Mouse (Mus musculus) embryonic facial prominence, embryonic 10.5 days (tissue): ENCODE results near the gene 4933402J07Rik. TPM values are rescaled to one million over a fixed set of nuclear protein-coding genes. Genes with fewer than 3 reads are reported as not detected.

Experiments
- DNase-seq: peaks from one replicate; pipeline ENCODE4 v3.0.0-alpha.2; 2017; ENCODE audit warnings: low spot score
- H3K27ac ChIP-seq: fragments of 300-500 bp; sonication (generic); replicated peaks from 2 replicates; pipeline ENCODE4 v1.5.1; 2016; ENCODE audit warnings: mild to moderate bottlenecking
- H3K27me3 ChIP-seq: fragments of 300-500 bp; sonication (generic); replicated peaks from 2 replicates; pipeline ENCODE4 v1.6.1; 2016; ENCODE audit warnings: low read depth, mild to moderate bottlenecking; ENCODE audit not compliant: poor library complexity, severe bottlenecking
- H3K36me3 ChIP-seq: fragments of 300-500 bp; sonication (generic); replicated peaks from 2 replicates; pipeline ENCODE4 v1.6.1; 2016; ENCODE audit warnings: mild to moderate bottlenecking, moderate library complexity
- H3K4me1 ChIP-seq: fragments of 300-500 bp; sonication (generic); 2 replicates; pipeline ENCODE4 v1.6.1; 2016
- H3K4me3 ChIP-seq: fragments of 300-500 bp; sonication (generic); 2 replicates; pipeline ENCODE4 v1.5.1; 2016; ENCODE audit warnings: mild to moderate bottlenecking, moderate library complexity
- H3K9me3 ChIP-seq: fragments of 300-500 bp; sonication (generic); 2 replicates; pipeline ENCODE4 v1.6.1; 2016; ENCODE audit warnings: mild to moderate bottlenecking
- WGBS: fragments of 180-500 bp; shearing (Covaris S2); methylation state at CpG from one replicate; pipeline ENCODE4 v1.1.7; 2016; 5-methylcytosine and 5-hydroxymethylcytosine counted together
- polyA plus RNA-seq: library from polyadenylated mRNA; unstranded; fragments of >200 nt; fragmentation: Nextera tagmentation; extraction: Ambion mirVana; gene quantifications from 2 replicates; pipeline ENCODE4 v1.2.1, GENCODE M21; 2016

The 4933402J07Rik gene
- polyA plus RNA-seq, 1 experiment from 2014 or later = not detected

DNA sequence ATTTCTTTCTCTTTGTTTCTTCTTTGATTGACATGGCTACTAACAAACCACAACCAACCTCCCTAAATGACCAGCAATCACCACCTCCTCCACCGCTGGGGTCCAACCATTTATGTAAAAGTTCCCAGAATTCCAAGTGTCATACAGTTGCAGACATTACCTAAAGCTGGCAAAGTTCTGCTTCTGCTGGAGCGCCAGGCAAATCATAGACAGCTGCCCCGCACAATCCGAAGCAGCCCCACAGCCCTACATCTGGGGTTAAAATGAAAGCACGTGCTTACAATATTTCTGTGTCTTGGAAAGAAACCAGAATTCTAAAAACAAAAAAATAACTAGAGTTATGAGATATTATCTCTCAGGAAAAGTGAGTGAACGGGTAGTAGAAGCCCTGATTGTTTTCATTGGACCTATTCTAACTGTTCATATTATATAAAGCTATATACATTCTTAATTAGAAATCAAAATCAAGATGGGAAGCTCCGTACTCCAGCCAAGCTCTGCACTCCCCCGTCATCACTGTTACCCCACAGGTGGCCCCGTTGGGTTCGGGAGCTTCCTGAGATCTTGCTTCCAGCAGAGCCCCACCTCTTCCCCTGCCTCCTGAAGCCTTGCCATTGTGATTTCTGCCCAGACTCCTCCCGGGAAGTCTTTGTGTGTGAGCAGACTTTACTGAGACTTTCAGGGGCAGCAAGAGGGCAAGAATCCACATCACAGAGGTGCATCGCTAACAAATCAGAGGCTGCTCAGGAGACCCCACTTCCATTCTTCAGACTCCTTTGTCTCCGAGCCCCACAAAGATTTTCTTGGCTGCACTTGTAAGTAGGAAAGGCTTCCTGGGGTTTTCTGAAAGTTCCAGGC lies 6.3 kb downstream of the 4933402J07Rik start:
- Histone ChIP-seq H3K27me3 (peaks cover 22% of the 10 kb centered on the region), H3K27ac (peak overlapping the region; percentile 78), H3K9me3 (no peaks in the 10 kb centered on the region), H3K36me3 (no peaks in the 10 kb centered on the region), H3K4me3 (peak overlapping the region; percentile 53), H3K4me1 (peaks cover 16% of the 10 kb centered on the region)
- 31% methylated on average over 13 of the region's 13 CpGs for WGBS
- DNase-seq = peak; percentile 31

- H3K4me3 ChIP-seq = peak overlapping the region; percentile 53
- peaks cover 22% of the 10 kb centered on the region for H3K27me3 ChIP-seq
- no peaks in the 10 kb centered on the region for H3K36me3 ChIP-seq
- peak overlapping the region; percentile 78 for H3K27ac ChIP-seq
- peaks cover 16% of the 10 kb centered on the region for H3K4me1 ChIP-seq
- peak; percentile 28 for DNase-seq
- no peaks in the 10 kb centered on the region for H3K9me3 ChIP-seq
- 3% methylated on average over 8 of the region's 8 CpGs for WGBS
Observed at GRCm38 (mm10) chr8:87570564-87570855, 6.9 kb downstream of the 4933402J07Rik start.

GRCm38 (mm10) chr8:87570880-87571279 lies 7.2 kb downstream of the 4933402J07Rik start:
- WGBS = 10% methylated on average over 7 of the region's 7 CpGs
- peak overlapping the region; percentile 53 for H3K4me3 ChIP-seq

DNA sequence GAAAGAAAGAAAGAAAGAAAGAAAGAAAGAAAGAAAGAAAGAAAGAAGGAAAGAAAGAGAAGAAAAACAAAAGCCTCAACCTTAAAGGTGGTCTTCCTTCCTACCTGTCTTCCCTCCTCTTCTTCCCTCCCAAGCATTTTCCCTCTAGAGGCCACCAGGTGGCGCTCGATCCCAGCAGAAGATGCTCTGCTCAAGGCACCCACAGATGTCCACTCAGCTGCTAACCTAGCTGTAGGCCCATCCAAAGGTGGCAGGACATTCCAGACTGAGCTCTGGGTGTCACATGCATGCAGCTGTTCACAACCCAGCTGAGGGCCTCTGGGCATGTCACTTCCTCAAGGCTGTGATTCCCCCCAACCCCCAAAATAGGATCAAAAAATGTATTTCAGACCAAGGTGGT lies 30.6 kb downstream of the 4933402J07Rik start:
- Histone ChIP-seq H3K4me1 (no peaks in the 10 kb centered on the region), H3K4me3 (no peak overlapping the region), H3K27ac (no peak overlapping the region), H3K36me3 (no peaks in the 10 kb centered on the region), H3K9me3 (no peaks in the 10 kb centered on the region), H3K27me3 (no peaks in the 10 kb centered on the region)
- WGBS = 0% methylated on average over 2 of the region's 2 CpGs
- peak; percentile 81 for DNase-seq

More at GRCm38 (mm10) chr8:87570880-87571279, 7.2 kb downstream of the 4933402J07Rik start:
- DNase-seq = peak; percentile 36
- Histone ChIP-seq H3K27me3 (peaks cover 22% of the 10 kb centered on the region), H3K9me3 (no peaks in the 10 kb centered on the region), H3K4me1 (peaks cover 16% of the 10 kb centered on the region), H3K36me3 (no peaks in the 10 kb centered on the region), H3K27ac (peak overlapping the region; percentile 78; the same call in 1 of the 2 replicates)

DNA sequence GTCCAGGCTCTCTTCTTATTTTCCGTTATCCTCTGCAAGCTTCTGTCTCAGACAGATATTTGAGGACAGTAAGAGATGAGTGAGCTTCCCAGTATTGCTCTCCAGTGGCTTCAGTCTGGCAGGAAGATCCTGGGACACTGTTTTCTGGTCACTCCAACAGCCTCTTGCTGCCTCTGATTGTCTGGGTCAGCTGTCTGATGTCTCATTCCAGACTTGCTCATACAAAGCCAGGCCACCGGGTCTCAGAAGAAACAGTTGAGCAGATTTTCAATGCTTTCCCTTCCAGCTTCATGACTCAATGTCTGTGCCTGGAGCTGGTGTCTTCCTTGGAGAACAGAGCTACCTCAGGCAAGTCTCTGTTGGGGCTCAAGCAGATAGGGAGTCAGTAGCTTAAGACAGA lies 39.1 kb downstream of the 4933402J07Rik start:
- peaks cover 25% of the 10 kb centered on the region for H3K27me3 ChIP-seq
- no peak overlapping the region for H3K27ac ChIP-seq
- WGBS = 89% methylated on average over 2 of the region's 2 CpGs
- no peaks in the 10 kb centered on the region for H3K36me3 ChIP-seq
- H3K4me1 ChIP-seq = peaks cover 4% of the 10 kb centered on the region; the same call in 1 of the 2 replicates
- no peak overlapping the region for H3K4me3 ChIP-seq
- no peaks in the 10 kb centered on the region for H3K9me3 ChIP-seq
- DNase-seq = no peak

- Histone ChIP-seq H3K4me3 (no peak overlapping the region), H3K27me3 (peaks cover 8% of the 10 kb centered on the region; the same call in 1 of the 2 replicates), H3K27ac (no peak overlapping the region), H3K9me3 (no peaks in the 10 kb centered on the region), H3K4me1 (no peaks in the 10 kb centered on the region), H3K36me3 (no peaks in the 10 kb centered on the region)
- DNase-seq = no peak
- WGBS = 86% methylated on average over 7 of the region's 7 CpGs
Observed at GRCm38 (mm10) chr8:87609110-87609509, 45.5 kb downstream of the 4933402J07Rik start.

GRCm38 (mm10) chr8:87609651-87610192 lies 46.1 kb downstream of the 4933402J07Rik start:
- Histone ChIP-seq H3K27me3 (peaks cover 11% of the 10 kb centered on the region), H3K27ac (no peak overlapping the region), H3K9me3 (no peaks in the 10 kb centered on the region), H3K36me3 (no peaks in the 10 kb centered on the region), H3K4me1 (no peaks in the 10 kb centered on the region), H3K4me3 (no peak overlapping the region)
- 93% methylated on average over 4 of the region's 4 CpGs for WGBS
- DNase-seq = no peak

DNA sequence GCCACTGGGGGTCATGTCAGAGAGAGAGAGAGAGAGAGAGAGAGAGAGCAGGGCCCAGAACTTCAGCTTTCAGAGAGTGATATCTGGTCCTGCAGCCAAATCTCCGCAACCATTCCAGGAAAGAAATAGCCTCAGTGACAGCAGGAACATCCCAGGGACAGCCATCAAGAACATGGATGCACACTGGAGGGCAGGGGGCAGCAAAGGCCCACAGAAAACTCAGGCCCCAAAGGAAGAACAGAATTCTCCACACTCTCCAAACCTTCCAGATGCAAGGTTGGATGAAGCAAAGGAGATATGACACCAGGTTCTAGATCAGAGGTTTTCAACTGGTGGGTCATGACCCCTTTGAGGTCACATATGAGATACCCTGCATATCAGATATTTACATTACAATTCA lies 50.0 kb downstream of the 4933402J07Rik start:
- Histone ChIP-seq H3K27ac (no peak overlapping the region), H3K27me3 (peaks cover 26% of the 10 kb centered on the region), H3K4me3 (no peak overlapping the region), H3K4me1 (peaks cover 18% of the 10 kb centered on the region), H3K9me3 (no peaks in the 10 kb centered on the region), H3K36me3 (no peaks in the 10 kb centered on the region)
- 89% methylated on average over 1 of the region's 1 CpGs for WGBS
- no peak for DNase-seq

- DNase-seq = no peak
- H3K4me1 ChIP-seq = peaks cover 18% of the 10 kb centered on the region
- no peaks in the 10 kb centered on the region for H3K36me3 ChIP-seq
- H3K9me3 ChIP-seq = no peaks in the 10 kb centered on the region
- WGBS = 59% methylated on average over 7 of the region's 7 CpGs
- no peak overlapping the region for H3K27ac ChIP-seq
- H3K4me3 ChIP-seq = no peak overlapping the region
- H3K27me3 ChIP-seq = peaks cover 29% of the 10 kb centered on the region
Observed at GRCm38 (mm10) chr8:87619118-87619517, 55.5 kb downstream of the 4933402J07Rik start.

DNA sequence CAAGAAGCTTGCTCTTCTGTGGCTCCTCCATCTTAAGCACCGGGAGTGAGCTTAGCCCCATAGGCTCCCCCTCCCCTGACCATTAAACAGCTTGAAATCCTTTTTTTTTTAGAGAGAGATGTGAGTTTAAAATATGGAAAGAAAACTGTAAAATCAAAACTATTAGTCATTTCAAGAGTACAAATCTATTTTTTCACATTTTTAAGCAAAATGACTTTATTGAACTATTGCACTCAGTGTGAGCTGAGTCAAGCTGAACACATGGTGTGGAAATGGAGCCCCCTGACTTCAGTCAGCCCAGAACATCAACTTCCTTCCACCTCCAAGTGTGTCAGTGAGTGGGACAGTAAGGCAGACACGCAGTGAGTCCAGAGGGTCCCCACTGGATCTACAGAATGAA lies 55.9 kb downstream of the 4933402J07Rik start:
- H3K9me3 ChIP-seq = no peaks in the 10 kb centered on the region
- H3K36me3 ChIP-seq = no peaks in the 10 kb centered on the region
- H3K27me3 ChIP-seq = peaks cover 27% of the 10 kb centered on the region
- H3K4me3 ChIP-seq = no peak overlapping the region
- no peak overlapping the region for H3K27ac ChIP-seq
- 81% methylated on average over 2 of the region's 2 CpGs for WGBS
- DNase-seq = no peak
- peaks cover 18% of the 10 kb centered on the region for H3K4me1 ChIP-seq

GRCm38 (mm10) chr8:87620225-87620624 lies 56.6 kb downstream of the 4933402J07Rik start:
- no peak overlapping the region for H3K27ac ChIP-seq
- H3K4me1 ChIP-seq = peaks cover 18% of the 10 kb centered on the region
- 72% methylated on average over 6 of the region's 6 CpGs for WGBS
- DNase-seq = no peak
- no peak overlapping the region for H3K4me3 ChIP-seq
- H3K27me3 ChIP-seq = peaks cover 21% of the 10 kb centered on the region; the same call in 1 of the 2 replicates
- H3K9me3 ChIP-seq = no peaks in the 10 kb centered on the region
- H3K36me3 ChIP-seq = no peaks in the 10 kb centered on the region

DNA sequence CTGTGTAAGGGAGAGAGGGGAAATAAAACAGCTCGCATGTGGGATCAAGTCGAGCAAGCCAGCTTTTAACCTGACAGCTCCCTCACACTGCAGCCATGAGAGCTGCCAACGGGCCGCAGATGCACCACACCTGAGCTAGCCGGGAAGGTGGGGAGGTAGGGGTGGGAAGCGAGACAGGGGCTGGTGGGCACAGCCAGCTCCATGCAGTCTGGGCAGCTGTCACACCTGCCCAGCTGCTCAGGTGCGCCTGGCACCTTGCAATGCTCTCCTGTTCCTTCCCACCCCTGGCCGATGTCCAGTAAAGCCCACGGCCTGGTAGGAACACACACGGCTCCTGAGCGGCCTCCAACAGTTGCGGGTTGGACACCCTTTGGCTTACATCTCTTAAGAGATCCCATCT lies 57.5 kb downstream of the 4933402J07Rik start:
- H3K27ac ChIP-seq = no peak overlapping the region
- H3K36me3 ChIP-seq = no peaks in the 10 kb centered on the region
- H3K9me3 ChIP-seq = no peaks in the 10 kb centered on the region
- DNase-seq = no peak
- 89% methylated on average over 12 of the region's 12 CpGs for WGBS
- peaks cover 14% of the 10 kb centered on the region for H3K4me1 ChIP-seq
- H3K27me3 ChIP-seq = peaks cover 15% of the 10 kb centered on the region; the same call in 1 of the 2 replicates
- H3K4me3 ChIP-seq = no peak overlapping the region

DNA sequence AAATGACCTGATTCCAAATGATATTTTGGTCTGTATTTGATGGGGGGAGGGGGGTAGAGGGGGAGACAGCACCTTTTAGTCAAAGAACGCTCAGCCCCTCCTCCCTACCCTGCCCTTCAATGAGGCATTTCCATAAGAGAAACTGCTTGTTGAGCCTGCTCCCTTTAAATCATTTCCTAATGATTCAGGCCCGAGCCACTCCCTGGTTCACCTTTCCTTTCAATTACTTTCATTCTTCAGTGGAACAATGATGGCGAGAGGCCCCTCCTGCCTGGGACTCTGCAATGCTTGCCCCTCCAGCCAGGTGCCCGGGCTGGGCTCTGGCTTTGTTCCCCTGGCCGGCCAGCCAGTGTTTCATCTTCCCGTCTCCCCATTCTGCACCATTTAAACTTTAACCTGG lies 66.0 kb downstream of the 4933402J07Rik start:
- Histone ChIP-seq H3K9me3 (no peaks in the 10 kb centered on the region), H3K4me3 (no peak overlapping the region), H3K36me3 (no peaks in the 10 kb centered on the region), H3K4me1 (peaks cover 24% of the 10 kb centered on the region), H3K27me3 (0 out of 2 replicates have a peak, but pooled peaks cover 4% of the 10 kb centered on the region), H3K27ac (no peak overlapping the region)
- no peak for DNase-seq
- WGBS = 35% methylated on average over 6 of the region's 6 CpGs
